Mouse (Mus musculus) activated CD4-positive, CD25-positive, alpha-beta regulatory T cell, adult 4 months (primary cell): ENCODE measurements around the gene Rsph6a. TPM values are rescaled to one million over a fixed set of nuclear protein-coding genes. Genes with fewer than 3 reads are reported as not detected.

ENCODE experiments used
- ATAC-seq: one replicate; pipeline ENCODE4 v1.8.0; 2017
- polyA plus RNA-seq, 2 experiments: library from polyadenylated mRNA; unstranded; fragments of 100-300 nt; shearing (Covaris generic); gene quantifications; one replicate each; pipeline ENCODE4 v1.2.1; 2017

Gene Rsph6a
- polyA plus RNA-seq, 2 experiments from 2014 or later = not detected

- no peak for ATAC-seq
These were observed 50.0 kb downstream of the Rsph6a start for GRCm38 (mm10) chr7:19104486-19104885.

- ATAC-seq = no peak
These were observed 52.9 kb downstream of the Rsph6a start for GRCm38 (mm10) chr7:19107436-19107835.

DNA sequence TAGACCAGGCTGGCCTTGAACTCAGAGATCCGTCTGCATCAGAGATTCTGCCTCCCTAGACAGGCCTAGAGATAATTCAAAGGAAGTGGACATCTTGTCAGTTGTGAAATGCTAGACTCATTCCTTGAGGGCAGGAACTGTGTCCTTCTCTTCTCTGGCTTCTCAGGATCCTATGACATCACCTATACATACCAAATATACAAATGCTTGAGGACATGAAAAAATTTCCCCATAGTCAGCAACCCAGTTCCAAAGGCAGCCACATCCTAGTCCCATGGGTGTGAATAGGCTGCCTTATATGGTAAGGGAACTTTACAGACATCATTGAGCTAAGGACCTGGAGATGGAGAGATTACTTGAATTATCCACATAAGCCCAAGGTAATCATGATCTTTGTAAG lies 55.1 kb downstream of the Rsph6a start:
- no peak for ATAC-seq

GRCm38 (mm10) chr7:19118028-19118771 lies 63.7 kb downstream of the Rsph6a start, which contains the start of gene Gm4969:
Gene Gm4969, minus strand, starts transcription at chr7:19118368.
- ATAC-seq = no peak

- no peak for ATAC-seq
These were observed 64.6 kb downstream of the Rsph6a start for GRCm38 (mm10) chr7:19119083-19119482.

GRCm38 (mm10) chr7:19119631-19120429 lies 65.3 kb downstream of the Rsph6a start, which contains the start of gene Fbxo46:
Gene Fbxo46, plus strand, starts transcription at chr7:19119859.
- peak; percentile 99 for ATAC-seq

- ATAC-seq = no peak
These were observed 67.2 kb downstream of the Rsph6a start for GRCm38 (mm10) chr7:19121686-19122085.

Other genes starting within 250 kb of the Rsph6a start
- gene Psg17, start 233.1 kb upstream of the Rsph6a start, polyA plus RNA-seq = not detected
- gene Mill2, start 214.7 kb upstream of the Rsph6a start, polyA plus RNA-seq = not detected
- 100 to 1,000 TPM; 275 to 290 TPM for gene Pglyrp1, start 183.4 kb upstream of the Rsph6a start, polyA plus RNA-seq
- gene Ccdc61, start 144.3 kb upstream of the Rsph6a start, polyA plus RNA-seq = 1 to 10 TPM; 5.3 to 9.2 TPM
- not detected for gene Nova2, start 128.8 kb upstream of the Rsph6a start, polyA plus RNA-seq
- under 1 TPM in 1 of 2 experiments, not detected in 1; 0.31 TPM for gene Nanos2, start 67.3 kb upstream of the Rsph6a start, polyA plus RNA-seq
- 1 to 10 TPM; 2.2 to 2.8 TPM for gene Mypop, start 63.4 kb upstream of the Rsph6a start, polyA plus RNA-seq
- 1 to 10 TPM; 2.0 to 3.0 TPM for gene Irf2bp1, start 50.6 kb upstream of the Rsph6a start, polyA plus RNA-seq
- under 1 TPM in 1 of 2 experiments, not detected in 1; 0.16 TPM for gene Foxa3, start 31.2 kb upstream of the Rsph6a start, polyA plus RNA-seq
- gene Sympk, start 30.3 kb upstream of the Rsph6a start, polyA plus RNA-seq = 10 to 100 TPM in 1 of 2 experiments, 1 to 10 TPM in 1; 10.0 to 10.3 TPM
- gene Dmwd, start 21.5 kb downstream of the Rsph6a start, polyA plus RNA-seq = not detected
- gene Dmpk, start 29.2 kb downstream of the Rsph6a start, polyA plus RNA-seq = not detected
- gene Six5, start 39.9 kb downstream of the Rsph6a start, polyA plus RNA-seq = under 1 TPM in 1 of 2 experiments, not detected in 1; 0.25 TPM
- gene Gm4969, start 63.7 kb downstream of the Rsph6a start, polyA plus RNA-seq = not detected
- gene Fbxo46, start 65.2 kb downstream of the Rsph6a start, polyA plus RNA-seq = 10 to 100 TPM; 17.1 to 17.7 TPM
- 10 to 100 TPM in 1 of 2 experiments, 1 to 10 TPM in 1; 8.9 to 11.6 TPM for gene Qpctl, start 94.6 kb downstream of the Rsph6a start, polyA plus RNA-seq
- 10 to 100 TPM; 85.2 to 96.5 TPM for gene Snrpd2, start 95.0 kb downstream of the Rsph6a start, polyA plus RNA-seq
- gene Gipr, start 111.4 kb downstream of the Rsph6a start, polyA plus RNA-seq = not detected
- 10 to 100 TPM in 1 of 2 experiments, 1 to 10 TPM in 1; 5.2 to 16.9 TPM for gene Eml2, start 121.7 kb downstream of the Rsph6a start, polyA plus RNA-seq
- gene Gpr4, start 157.8 kb downstream of the Rsph6a start, polyA plus RNA-seq = under 1 TPM in 1 of 2 experiments, not detected in 1; 0.30 TPM
- 10 to 100 TPM; 16.6 to 16.9 TPM for gene Opa3, start 173.6 kb downstream of the Rsph6a start, polyA plus RNA-seq
- 100 to 1,000 TPM in 1 of 2 experiments, 10 to 100 TPM in 1; 96.0 to 113 TPM for gene Vasp, start 217.1 kb downstream of the Rsph6a start, polyA plus RNA-seq
- gene Ppm1n, start 225.4 kb downstream of the Rsph6a start, polyA plus RNA-seq = 1 to 10 TPM; 1.1 to 1.2 TPM
- gene Rtn2, start 227.9 kb downstream of the Rsph6a start, polyA plus RNA-seq = not detected